In genomic region chr3:126384657-126385438, GRCm38 (mm10) we compare ENCODE assay signal across 8 mouse cellular contexts. TPM values are rescaled to one million over a fixed set of nuclear protein-coding genes. Genes with fewer than 3 reads are reported as not detected.
A peak's percentile ranks its signal among the peaks of the same experiment; 100 is the strongest.
DNase-seq lines count a peak whose midpoint lies in the region; ATAC-seq and TF ChIP-seq lines count a peak whose summit lies in the region.
"Had no signal": no experiment of that assay in that cellular context is flagged by ENCODE, and none has a peak within 500 bp of the region (broad histone marks: within the 10 kb centered on the region; RNA-seq: fewer than 3 reads in every experiment).

No protein-coding gene starts in this region.

- H3K4me3 ChIP-seq in heart, embryonic 14.5 days (ENCODE audit: control insufficient read depth in 1 of 2, insufficient read depth in 1 of 2, low read depth in 1 of 2, low read length in 2 of 2): no peak overlapping the region
- H3K4me3 ChIP-seq in heart, embryonic 11.5 days (ENCODE audit: low read depth, low read length): no peak overlapping the region
- no peak overlapping the region for H3K4me3 ChIP-seq in embryonic fibroblast, embryonic 13.5 days (ENCODE audit: insufficient read depth, low read length)
- no peak overlapping the region for H3K4me3 ChIP-seq in liver, postnatal 0 days (ENCODE audit: low read depth, low read length)
- H3K4me3 ChIP-seq: megakaryocyte, embryonic 14.5 days had no signal

- H3K27me3 ChIP-seq in heart, embryonic 14.5 days (ENCODE audit: control insufficient read depth, insufficient read depth, low read length): no peaks in the 10 kb centered on the region
- no peaks in the 10 kb centered on the region for H3K27me3 ChIP-seq in heart, embryonic 11.5 days (ENCODE audit: control insufficient read depth, insufficient read depth, low read length)
- no peaks in the 10 kb centered on the region for H3K27me3 ChIP-seq in liver, postnatal 0 days (ENCODE audit: insufficient read depth, low read length)
- H3K27me3 ChIP-seq: megakaryocyte, embryonic 14.5 days had no signal

- H3K4me2 ChIP-seq in heart, embryonic 14.5 days (ENCODE audit: low read length): no peak overlapping the region
- no peak overlapping the region for H3K4me2 ChIP-seq in heart, embryonic 11.5 days
- H3K4me2 ChIP-seq in liver, postnatal 0 days (ENCODE audit: low read depth, low read length): no peak overlapping the region

- H3K9me3 ChIP-seq in heart, embryonic 14.5 days (ENCODE audit: control insufficient read depth, low read length): no peaks in the 10 kb centered on the region
- no peaks in the 10 kb centered on the region for H3K9me3 ChIP-seq in heart, embryonic 11.5 days (replicated peaks; ENCODE audit: control insufficient read depth, low read length)
- no peaks in the 10 kb centered on the region for H3K9me3 ChIP-seq in liver, postnatal 0 days (ENCODE audit: low read length)

- no peaks in the 10 kb centered on the region for H3K36me3 ChIP-seq in heart, embryonic 14.5 days (ENCODE audit: control insufficient read depth, insufficient read depth, low read length)
- no peaks in the 10 kb centered on the region for H3K36me3 ChIP-seq in heart, embryonic 11.5 days (ENCODE audit: control insufficient read depth, insufficient read depth, low read length)
- no peaks in the 10 kb centered on the region for H3K36me3 ChIP-seq in liver, postnatal 0 days (replicated peaks; ENCODE audit: insufficient read depth, low read length)

- no peak for TF ChIP-seq EP300 in liver, postnatal 0 days (IDR thresholded peaks at IDR 0.05; ENCODE audit: low read depth)

- H3K4me1 ChIP-seq in heart, embryonic 14.5 days (ENCODE audit: control insufficient read depth in 2 of 2, insufficient read depth in 2 of 2, low read length in 2 of 2): no peaks in the 10 kb centered on the region
- H3K4me1 ChIP-seq in heart, embryonic 11.5 days (ENCODE audit: control insufficient read depth, insufficient read depth, low read length): no peaks in the 10 kb centered on the region
- peaks cover 12% of the 10 kb centered on the region for H3K4me1 ChIP-seq in embryonic fibroblast, embryonic 13.5 days (ENCODE audit: control insufficient read depth, insufficient read depth, low read length)
- no peaks in the 10 kb centered on the region for H3K4me1 ChIP-seq in liver, postnatal 0 days (ENCODE audit: insufficient read depth)
- H3K4me1 ChIP-seq: megakaryocyte, embryonic 14.5 days had no signal

- 46% methylated on average over 14 of the region's 14 CpGs for WGBS in heart, embryonic 14.5 days
- 52% methylated on average over 14 of the region's 14 CpGs for WGBS in heart, embryonic 11.5 days (ENCODE audit: insufficient replicate concordance)
- 61% methylated on average over 14 of the region's 14 CpGs for WGBS in liver, postnatal 0 days (ENCODE audit: insufficient replicate concordance)

- no peak overlapping the region for H3K9ac ChIP-seq in heart, embryonic 14.5 days (ENCODE audit: low read length)
- H3K9ac ChIP-seq in heart, embryonic 11.5 days (ENCODE audit: low read depth, low read length): no peak overlapping the region
- no peak overlapping the region for H3K9ac ChIP-seq in liver, postnatal 0 days (replicated peaks)

- peak; percentile 50 for DNase-seq in right cerebral cortex, adult 18-20 months
- DNase-seq in right cerebral cortex, postnatal 25 days: no peak
- no peak for DNase-seq in liver, postnatal 0 days
- DNase-seq in cerebellum, postnatal 10 days: no peak

- ATAC-seq in heart, embryonic 14.5 days (ENCODE audit: insufficient number of reproducible peaks, insufficient read depth, low FRiP score, low read depth): no peak; the same call in 1 of the 2 replicates
- ATAC-seq in heart, embryonic 11.5 days (replicated peaks; ENCODE audit: insufficient number of reproducible peaks, low FRiP score, low TSS enrichment): no peak
- ATAC-seq in liver, postnatal 0 days: no peak

- no peak for TF ChIP-seq POLR2A in embryonic fibroblast, embryonic 13.5 days (IDR thresholded peaks at IDR 0.05; ENCODE audit: low read depth, low read length)

- peak overlapping the region; percentile 51 to 70 for H3K27ac ChIP-seq in heart, embryonic 14.5 days (replicated peaks in 1 of 2; ENCODE audit: control insufficient read depth in 1 of 2, insufficient read depth in 1 of 2, low read depth in 2 of 2, low read length in 2 of 2)
- no peak overlapping the region for H3K27ac ChIP-seq in heart, embryonic 11.5 days (ENCODE audit: low read depth, low read length)
- peak overlapping the region; percentile 96 for H3K27ac ChIP-seq in embryonic fibroblast, embryonic 13.5 days (ENCODE audit: insufficient read depth, low read length)
- no peak overlapping the region for H3K27ac ChIP-seq in liver, postnatal 0 days (ENCODE audit: low read depth)

- no peak for TF ChIP-seq CTCF in embryonic fibroblast, embryonic 13.5 days (IDR thresholded peaks at IDR 0.05; ENCODE audit: borderline replicate concordance, insufficient read depth, low read length)
- no peak for TF ChIP-seq CTCF in liver, postnatal 0 days (IDR thresholded peaks at IDR 0.05; ENCODE audit: low read depth)

RNA-seq across cellular contexts. Expression of gene Arsj, which starts 21.4 kb away (rescaled TPM):
- 0.93 and 1.1 TPM in 2 replicates for polyA plus RNA-seq in heart, embryonic 14.5 days (2014; fragmentation: Nextera tagmentation; extraction: Ambion mirVana)
- 0.26 and 0.34 TPM in 2 replicates for polyA plus RNA-seq in heart, embryonic 11.5 days (2014; fragmentation: Nextera tagmentation; extraction: Ambion mirVana)
- 10.2 and 10.4 TPM in 2 replicates for polyA plus RNA-seq in embryonic fibroblast, embryonic 13.5 days (2011; ENCODE audit: insufficient read length, low read depth, missing spikeins)
- polyA plus RNA-seq in liver, postnatal 0 days (2015; fragmentation: Nextera tagmentation; extraction: Ambion mirVana): not detected in 2 replicates

Comparison
In these comparisons a context has a peak if more than half of its experiments do, and no peak if none do; other contexts are left out.
1. H3K27ac ChIP-seq: peak in heart, embryonic 14.5 days (2 of 2) and embryonic fibroblast, embryonic 13.5 days (single experiment); none in heart, embryonic 11.5 days (single experiment) and liver, postnatal 0 days (single experiment).